Mouse (Mus musculus) left cerebral cortex, postnatal 14 days (tissue): Measurements from ENCODE around the gene Hoxd11. TPM values are rescaled to one million over a fixed set of nuclear protein-coding genes. Genes with fewer than 3 reads are reported as not detected.

ENCODE experiments used
- DNase-seq, 2 experiments: peaks; one replicate each; pipeline ENCODE4 v3.0.0; 2021 to 2022; ENCODE audit warnings: low spot score in 2 of 2, mixed read lengths in 1 of 2
- intact Hi-C: fragments of 180-260 bp; cut with DNase I; formaldehyde crosslinking; loops from one replicate; pipeline ENCODE4 v1.15.1; 2025
- total RNA-seq, 2 experiments: library from RNA; stranded (reverse); gene quantifications; 2 replicates each; pipeline ENCODE4 v1.2.3; 2021

Hoxd11 gene
- total RNA-seq, 2 experiments from 2014 or later, result not detected

- intact Hi-C loops, result loop anchor here (2.0 to 5.0 kb wide), 5 partner anchors 260 to 887 kb away; no protein-coding TSS in a partner anchor
- DNase-seq, result peak; percentile 72 to 87
Observed at GRCm38 (mm10) chr2:74701949-74702819, 22.8 kb downstream of the Hoxd11 start.

- intact Hi-C loops, result loop anchor here (2.0 to 5.0 kb wide), 4 partner anchors 259 to 610 kb away; no protein-coding TSS in a partner anchor
Observed at GRCm38 (mm10) chr2:74702820-74703219, 23.5 kb downstream of the Hoxd11 start.

GRCm38 (mm10) chr2:74703317-74703716, 24.0 kb downstream of the Hoxd11 start:
- DNase-seq, result no peak
- intact Hi-C loops, result loop anchor here (2.0 to 5.0 kb wide), 4 partner anchors 259 to 609 kb away; no protein-coding TSS in a partner anchor

More at GRCm38 (mm10) chr2:74702820-74703219, 23.5 kb downstream of the Hoxd11 start:
- DNase-seq, result no peak

GRCm38 (mm10) chr2:74703720-74704392, 24.5 kb downstream of the Hoxd11 start:
- DNase-seq, result no peak
- intact Hi-C loops, result loop anchor here (2.0 to 5.0 kb wide), 4 partner anchors 258 to 609 kb away; no protein-coding TSS in a partner anchor

- intact Hi-C loops, result loop anchor here (5.0 kb wide), 3 partner anchors 258 to 433 kb away; no protein-coding TSS in a partner anchor
- no peak for DNase-seq
Observed at GRCm38 (mm10) chr2:74704393-74704998, 25.1 kb downstream of the Hoxd11 start, which contains the start of gene Hoxd8. TSS of gene Hoxd8 (plus strand) at chr2:74704615.

GRCm38 (mm10) chr2:74704999-74705466, 25.7 kb downstream of the Hoxd11 start:
- intact Hi-C loops, result loop anchor here (5.0 kb wide), 3 partner anchors 257 to 432 kb away; no protein-coding TSS in a partner anchor
- no peak for DNase-seq

DNA sequence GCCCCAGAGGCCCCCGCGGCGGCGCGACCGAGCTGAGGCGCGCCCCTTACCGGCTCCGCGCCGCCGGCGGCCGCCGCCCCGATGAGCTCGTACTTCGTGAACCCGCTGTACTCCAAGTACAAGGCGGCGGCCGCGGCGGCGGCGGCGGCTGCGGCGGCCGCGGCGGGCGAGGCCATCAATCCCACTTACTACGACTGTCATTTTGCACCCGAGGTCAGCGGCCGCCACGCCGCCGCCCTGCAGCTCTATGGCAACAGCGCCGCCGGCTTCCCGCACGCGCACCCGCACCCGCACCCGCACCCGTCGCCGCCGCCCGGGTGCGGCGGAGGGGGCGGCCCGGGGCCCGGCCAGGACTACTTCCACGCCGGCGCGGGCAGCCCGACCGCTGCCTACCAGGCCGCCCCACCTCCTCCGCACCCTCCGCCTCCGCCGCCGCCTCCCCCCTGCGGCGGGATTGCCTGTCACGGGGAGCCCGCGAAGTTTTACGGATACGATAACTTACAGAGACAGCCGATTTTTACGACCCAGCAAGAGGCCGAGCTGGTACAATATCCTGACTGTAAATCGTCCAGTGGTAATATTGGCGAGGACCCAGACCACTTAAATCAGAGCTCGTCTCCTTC, 26.2 kb downstream of the Hoxd11 start:
- no peak for DNase-seq
- intact Hi-C loops, result no loop called here

DNA sequence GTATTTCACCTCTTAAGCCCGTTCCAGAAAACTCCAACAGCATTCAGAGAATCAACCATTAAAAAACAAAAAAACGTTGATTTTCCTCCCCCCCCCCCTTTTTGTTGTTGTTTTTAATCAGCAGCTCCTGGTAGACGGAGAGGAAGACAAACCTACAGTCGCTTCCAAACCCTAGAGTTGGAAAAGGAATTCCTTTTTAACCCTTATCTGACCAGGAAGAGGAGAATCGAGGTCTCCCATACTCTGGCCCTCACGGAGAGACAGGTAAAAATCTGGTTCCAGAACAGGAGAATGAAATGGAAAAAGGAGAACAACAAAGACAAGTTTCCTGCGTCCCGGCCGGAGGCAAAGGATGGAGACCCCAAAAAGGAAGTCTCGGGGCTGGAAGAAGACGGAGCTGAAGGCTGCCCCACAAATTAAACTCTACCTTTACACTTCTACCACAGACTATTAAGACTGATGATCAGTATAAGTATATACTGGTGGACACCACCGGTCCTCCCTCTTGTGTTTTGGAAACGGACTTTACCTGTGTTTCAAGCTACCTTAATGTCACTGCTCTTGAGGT, 27.1 kb downstream of the Hoxd11 start:
- no peak for DNase-seq
- intact Hi-C loops, result no loop called here

DNA sequence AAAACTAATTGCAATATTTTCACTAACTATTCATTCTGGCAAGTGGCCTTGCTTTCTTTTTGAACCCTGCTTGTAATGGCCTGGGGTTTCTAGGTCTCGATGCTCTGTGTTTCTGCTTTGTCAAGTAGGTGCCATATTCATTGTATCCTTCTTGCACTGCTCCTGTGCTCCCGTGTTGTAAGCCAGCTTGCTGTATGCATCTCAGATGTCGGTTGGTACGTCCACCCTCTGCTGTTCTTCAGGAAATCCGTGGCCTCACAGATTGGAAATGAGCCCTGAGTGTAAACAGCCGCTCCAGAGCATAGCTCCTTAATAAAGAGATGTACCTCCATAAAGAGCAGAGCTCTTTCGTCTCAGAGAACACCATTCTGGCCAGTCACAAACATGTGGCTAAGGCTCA, 28.2 kb downstream of the Hoxd11 start:
- intact Hi-C loops, result no loop called here
- no peak for DNase-seq

DNA sequence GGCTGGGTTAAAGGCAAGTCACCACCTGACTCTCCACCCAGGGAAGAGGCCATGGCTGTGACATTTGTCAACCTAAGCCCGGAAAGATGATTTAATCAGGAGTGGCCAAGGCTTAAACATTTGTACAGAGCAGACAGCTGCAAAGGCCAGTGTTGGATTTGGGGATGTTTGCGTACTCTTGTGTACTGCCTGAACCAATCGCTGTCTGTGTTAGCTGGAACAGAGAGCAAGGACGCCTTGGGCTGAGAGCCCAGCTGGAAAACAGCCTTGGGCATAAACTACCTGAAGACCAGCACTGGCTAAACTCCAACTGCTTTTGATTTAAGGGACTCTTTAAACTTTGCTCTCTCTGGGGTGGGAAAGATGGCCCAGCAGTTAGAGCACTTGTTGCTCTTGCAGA, 29.3 kb downstream of the Hoxd11 start:
- intact Hi-C loops, result no loop called here
- no peak for DNase-seq

GRCm38 (mm10) chr2:74709465-74710419, 30.4 kb downstream of the Hoxd11 start:
- intact Hi-C loops, result no loop called here
- no peak for DNase-seq

DNA sequence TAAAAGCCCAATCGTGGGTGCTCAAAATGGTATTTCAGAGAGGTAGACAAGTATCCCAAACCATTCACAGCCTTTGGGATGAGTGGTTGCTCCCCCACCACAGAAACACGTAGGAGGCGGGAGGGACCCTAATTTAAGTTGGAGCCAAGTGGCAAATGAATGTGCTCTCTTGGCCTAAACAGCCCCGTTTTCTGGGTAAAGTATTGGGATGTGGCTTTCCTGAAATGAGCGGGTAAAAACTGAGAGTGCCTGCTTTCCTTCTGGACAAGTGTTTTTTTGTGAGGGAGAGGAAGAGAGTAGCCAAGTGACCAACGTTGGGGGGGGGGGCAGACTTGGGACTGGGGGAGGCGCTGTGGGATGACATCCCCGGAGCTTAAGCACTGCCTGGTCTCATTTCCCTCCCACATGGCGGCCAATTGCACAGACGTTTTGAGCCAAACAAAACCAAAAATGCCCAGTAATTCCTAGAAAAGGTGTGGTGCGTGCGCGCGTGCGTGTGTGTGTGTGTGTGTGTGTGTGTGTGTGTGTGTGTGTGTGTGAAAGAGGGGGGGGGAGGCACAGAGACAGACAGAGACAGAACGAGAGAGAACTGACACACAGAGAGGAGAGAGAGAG, 31.7 kb downstream of the Hoxd11 start:
- intact Hi-C loops, result no loop called here
- no peak for DNase-seq

- intact Hi-C loops, result no loop called here
- no peak for DNase-seq
Observed at GRCm38 (mm10) chr2:74711721-74712621, 32.6 kb downstream of the Hoxd11 start, which contains the start of the genes Hoxd3 and Hoxd4. TSS of gene Hoxd3 (plus strand) at chr2:74711927. TSS of gene Hoxd4 (plus strand) at chr2:74711929.

GRCm38 (mm10) chr2:74713239-74714150, 34.1 kb downstream of the Hoxd11 start:
- intact Hi-C loops, result loop anchor here (2.0 kb wide), 1 partner anchor 341 kb away; no protein-coding TSS in a partner anchor
- no peak for DNase-seq

DNA sequence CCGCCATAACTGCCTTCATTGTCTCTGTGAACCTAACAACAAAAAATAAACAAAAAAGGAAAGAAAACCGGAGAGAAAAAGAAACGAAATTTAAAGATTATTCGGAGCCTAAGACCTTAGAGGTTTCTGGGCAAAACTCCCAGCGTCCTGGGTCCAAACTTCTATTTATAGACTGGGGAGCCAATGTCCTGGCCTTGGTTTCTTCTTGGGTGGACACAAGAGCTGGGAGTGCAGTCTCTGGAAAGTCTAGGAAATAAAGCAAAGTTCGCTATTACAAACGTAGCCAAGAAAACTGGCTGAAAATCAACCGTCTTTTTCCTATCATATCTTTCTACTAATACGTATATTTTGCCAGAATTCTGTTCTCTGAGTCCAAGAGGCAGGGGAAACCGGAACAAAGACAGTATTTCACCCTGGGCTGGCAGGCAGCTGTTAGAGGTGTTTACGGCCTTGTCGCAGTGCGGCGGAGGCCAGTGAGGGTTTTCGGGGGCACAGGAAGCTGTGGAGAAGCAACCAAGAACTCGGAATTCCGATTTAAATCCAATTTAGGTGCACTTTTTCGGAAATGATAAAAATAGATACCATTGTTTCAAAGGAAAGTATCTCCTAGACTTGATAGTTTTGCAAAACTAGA, 34.9 kb downstream of the Hoxd11 start:
- intact Hi-C loops, result loop anchor here (2.0 kb wide), 1 partner anchor 341 kb away; no protein-coding TSS in a partner anchor
- DNase-seq, result no peak
